Mouse (Mus musculus) urinary bladder, postnatal 4 days (tissue): Measurements from ENCODE around the gene Col7a1.

Source experiments
- DNase-seq, 2 experiments: peaks; one replicate each; pipeline ENCODE4 v3.0.0; 2021 to 2022; ENCODE audit warnings: low spot score in 2 of 2

Col7a1 gene

GRCm38 (mm10) chr9:109021428-109021827 is 68.0 kb downstream of the Col7a1 start:
- DNase-seq: peak; percentile 14 to 26

GRCm38 (mm10) chr9:109022866-109023685 is 69.7 kb downstream of the Col7a1 start:
- DNase-seq: peak; percentile 13 to 47

- DNase-seq: no peak
These were observed 74.1 kb downstream of the Col7a1 start for GRCm38 (mm10) chr9:109027521-109027920.

- DNase-seq: peak in 1 of 2 experiments; percentile 50
These were observed 75.0 kb downstream of the Col7a1 start for GRCm38 (mm10) chr9:109028421-109028820.

GRCm38 (mm10) chr9:109028919-109029318 is 75.5 kb downstream of the Col7a1 start:
- peak in 1 of 2 experiments; percentile 53 for DNase-seq

- DNase-seq: peak in 1 of 2 experiments; percentile 53
These were observed 76.9 kb downstream of the Col7a1 start for GRCm38 (mm10) chr9:109030312-109030711.

GRCm38 (mm10) chr9:109031001-109031400 is 77.6 kb downstream of the Col7a1 start:
- peak in 1 of 2 experiments; percentile 50 for DNase-seq

GRCm38 (mm10) chr9:109031686-109032085 is 78.3 kb downstream of the Col7a1 start:
- DNase-seq: peak in 1 of 2 experiments; percentile 48

GRCm38 (mm10) chr9:109032435-109032834 is 79.0 kb downstream of the Col7a1 start:
- no peak for DNase-seq
